Mouse (Mus musculus): ENCODE results near the gene Eif3b.

DNA sequence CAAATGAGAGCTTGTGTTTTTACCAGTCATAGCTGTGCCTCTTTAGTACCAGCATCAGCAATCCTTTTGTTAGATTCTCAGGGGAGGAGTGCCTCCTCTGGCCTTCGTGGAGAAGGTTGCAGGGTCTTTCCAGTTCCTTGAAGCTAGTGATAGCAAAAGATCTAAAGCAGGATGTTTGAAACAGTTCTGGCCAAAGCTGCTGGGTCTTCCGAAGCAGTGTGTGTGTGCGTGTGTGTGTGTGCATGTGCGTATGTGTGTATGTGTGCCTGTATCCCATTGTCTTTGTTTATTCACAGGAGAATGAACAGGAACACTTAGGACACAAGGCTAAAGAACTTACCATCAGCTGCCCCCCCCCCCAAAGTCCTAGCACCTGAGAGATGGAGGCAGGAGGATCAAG is 4.5 kb upstream of the Eif3b start:
- TF ChIP-seq POLR2A (IDR thresholded peaks at IDR 0.05; ENCODE audit: low read depth, low read length): no peak
- no peak for TF ChIP-seq CTCF (conservative IDR thresholded peaks at IDR 0.05; ENCODE audit: insufficient read depth, insufficient read length, low read depth, low read length)

Data from kidney, adult 2 months (tissue).